Mouse (Mus musculus) intestine, embryonic 14.5 days (tissue): ENCODE measurements around the gene Grifin. TPM values are rescaled to one million over a fixed set of nuclear protein-coding genes. Genes with fewer than 3 reads are reported as not detected.

Experiments used
- ATAC-seq: fragments of 200-750 bp; cut with Nextera tagmentation; replicated peaks from 2 replicates; pipeline ENCODE4 v1.8.0; 2017; ENCODE audit warnings: low read depth, moderate number of reproducible peaks, moderate TSS enrichment, moderate library complexity; ENCODE audit not compliant: low FRiP score, low TSS enrichment
- DNase-seq: peaks from one replicate; pipeline ENCODE4 v3.0.0-alpha.2; 2018; ENCODE audit warnings: low spot score
- H3K27ac ChIP-seq: fragments of 300-500 bp; sonication (generic); 2 replicates; pipeline ENCODE4 v1.5.1; 2014; ENCODE audit warnings: low read depth, mild to moderate bottlenecking, control low read depth
- H3K27me3 ChIP-seq: fragments of 300-500 bp; sonication (generic); replicated peaks from 2 replicates; pipeline ENCODE4 v1.6.1; 2014; ENCODE audit warnings: low read length, control low read depth; ENCODE audit not compliant: control insufficient read depth, insufficient read depth
- H3K36me3 ChIP-seq: fragments of 300-500 bp; sonication (generic); 2 replicates; pipeline ENCODE4 v1.6.1; 2014; ENCODE audit warnings: low read length, control low read depth; ENCODE audit not compliant: control insufficient read depth, insufficient read depth
- H3K4me1 ChIP-seq: fragments of 300-500 bp; sonication (generic); replicated peaks from 2 replicates; pipeline ENCODE4 v1.6.1; 2014; ENCODE audit warnings: low read length, control low read depth, mixed read lengths; ENCODE audit not compliant: control insufficient read depth, insufficient read depth
- H3K4me2 ChIP-seq: fragments of 300-500 bp; sonication (generic); 2 replicates; pipeline ENCODE4 v1.6.1; 2014; ENCODE audit warnings: low read length
- H3K4me3 ChIP-seq: fragments of 300-500 bp; sonication (generic); 2 replicates; pipeline ENCODE4 v1.5.1; 2014; ENCODE audit warnings: low read depth, low read length, control low read depth, mixed read lengths
- H3K9ac ChIP-seq: fragments of 300-500 bp; sonication (generic); 2 replicates; pipeline ENCODE4 v1.6.1; 2014; ENCODE audit warnings: mild to moderate bottlenecking, low read length
- H3K9me3 ChIP-seq: fragments of 300-500 bp; sonication (generic); 2 replicates; pipeline ENCODE4 v1.6.1; 2016; ENCODE audit warnings: low read length, control low read depth; ENCODE audit not compliant: control insufficient read depth
- WGBS: fragments of 180-500 bp; shearing (Covaris S2); extraction: QIAGEN DNeasy Blood & Tissue Kit; methylation state at CpG from one replicate; pipeline ENCODE4 v1.1.7; 2014; 5-methylcytosine and 5-hydroxymethylcytosine counted together
- polyA plus RNA-seq: library from polyadenylated mRNA; unstranded; fragments of >200 nt; fragmentation: Nextera tagmentation; extraction: Ambion mirVana; gene quantifications from 2 replicates; pipeline ENCODE4 v1.2.1, GENCODE M21; 2014

Gene Grifin
- polyA plus RNA-seq, 1 experiment from 2014 or later, result not detected

GRCm38 (mm10) chr5:140517921-140518230 is 47.0 kb downstream of the Grifin start:
- Histone ChIP-seq H3K27ac (no peak overlapping the region), H3K36me3 (no peaks in the 10 kb centered on the region), H3K9ac (no peak overlapping the region), H3K9me3 (no peaks in the 10 kb centered on the region), H3K27me3 (no peaks in the 10 kb centered on the region), H3K4me2 (no peak overlapping the region), H3K4me1 (peaks cover 16% of the 10 kb centered on the region), H3K4me3 (no peak overlapping the region)
- no peak for ATAC-seq
- 61% methylated on average over 4 of the region's 4 CpGs for WGBS
- DNase-seq, result no peak

DNA sequence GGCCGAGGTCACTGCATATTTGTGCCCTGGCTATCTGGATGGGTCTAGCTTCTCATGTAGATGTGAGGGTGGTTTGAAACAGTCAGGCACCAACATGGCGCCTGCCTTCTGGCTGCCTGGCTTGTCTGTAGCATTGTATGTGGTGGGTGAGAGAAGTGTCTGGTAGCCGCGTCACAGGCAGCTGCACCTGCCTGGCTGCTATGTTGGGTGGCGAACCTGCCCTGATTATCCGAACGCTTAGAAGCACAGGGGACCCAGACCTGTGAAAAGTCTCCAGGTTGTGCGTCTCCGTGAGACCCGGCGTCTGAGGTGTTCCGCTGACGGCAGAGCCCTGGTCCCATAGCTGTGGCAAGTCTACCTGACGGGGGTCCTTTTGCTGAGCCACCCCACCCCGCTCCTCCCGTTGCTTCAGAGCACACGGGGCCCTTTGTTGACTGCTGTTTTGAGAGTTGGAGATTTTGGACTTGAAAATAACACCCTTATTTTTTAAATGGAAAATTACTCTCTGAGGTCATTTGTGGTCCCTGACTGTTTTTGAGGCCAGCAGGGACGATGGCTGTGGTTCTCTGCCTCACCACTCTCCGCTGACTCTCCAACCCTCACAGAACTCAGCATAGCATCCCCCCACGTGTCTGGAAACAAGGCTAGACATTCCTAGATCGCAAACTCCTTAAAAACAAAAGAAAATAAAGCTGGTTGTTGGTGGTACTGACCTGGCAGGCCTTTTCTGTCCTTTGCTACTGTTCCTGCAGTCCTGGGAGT is 47.5 kb downstream of the Grifin start:
- Histone ChIP-seq H3K9ac (no peak overlapping the region), H3K4me2 (no peak overlapping the region), H3K27ac (no peak overlapping the region), H3K4me3 (no peak overlapping the region), H3K36me3 (no peaks in the 10 kb centered on the region), H3K27me3 (no peaks in the 10 kb centered on the region), H3K4me1 (peaks cover 16% of the 10 kb centered on the region), H3K9me3 (no peaks in the 10 kb centered on the region)
- no peak for DNase-seq
- 92% methylated on average over 21 of the region's 21 CpGs for WGBS
- no peak for ATAC-seq

DNA sequence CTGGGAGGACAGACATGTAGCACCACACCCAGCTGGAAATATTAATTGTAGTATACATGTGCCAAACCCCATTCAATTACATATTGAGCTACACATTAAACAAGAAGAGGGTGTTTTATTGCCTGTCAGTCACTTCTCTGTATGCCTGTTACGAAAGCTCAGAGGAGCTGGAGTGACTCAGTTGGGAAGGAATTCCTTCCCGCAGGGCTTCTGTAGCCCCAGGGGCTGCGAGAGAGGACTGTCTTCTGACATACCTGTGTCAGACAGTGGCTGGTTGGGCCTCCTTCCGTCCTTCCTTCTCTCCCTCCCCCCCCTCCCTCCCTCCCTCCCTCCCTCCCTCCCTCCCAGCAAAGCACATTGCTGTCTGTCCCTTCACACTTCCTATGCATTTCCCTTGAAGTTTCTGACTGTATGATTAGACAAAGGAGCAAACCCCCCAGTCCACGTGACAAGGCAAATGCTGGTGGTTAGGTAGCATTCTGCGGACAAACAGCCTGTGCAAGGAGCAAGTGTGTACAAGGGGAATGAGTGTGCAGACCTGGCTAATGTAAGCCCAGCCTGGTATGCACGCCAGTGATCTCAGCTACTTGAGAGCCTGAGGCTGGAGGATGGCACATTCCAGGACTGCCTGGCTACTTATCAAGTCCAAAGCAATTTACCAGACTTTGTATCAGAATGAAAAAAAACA is 49.9 kb downstream of the Grifin start:
- ATAC-seq (peak; percentile 82), DNase-seq (no peak)
- Histone ChIP-seq H3K4me1 (peaks cover 19% of the 10 kb centered on the region), H3K4me2 (no peak overlapping the region), H3K4me3 (no peak overlapping the region), H3K27ac (peak overlapping the region; percentile 65; the same call in 1 of the 2 replicates), H3K9ac (0 out of 2 replicates have a peak overlapping the region, but pooled peaks have one; percentile 22), H3K9me3 (no peaks in the 10 kb centered on the region), H3K36me3 (no peaks in the 10 kb centered on the region), H3K27me3 (no peaks in the 10 kb centered on the region)
- 15% methylated on average over 7 of the region's 7 CpGs for WGBS

DNA sequence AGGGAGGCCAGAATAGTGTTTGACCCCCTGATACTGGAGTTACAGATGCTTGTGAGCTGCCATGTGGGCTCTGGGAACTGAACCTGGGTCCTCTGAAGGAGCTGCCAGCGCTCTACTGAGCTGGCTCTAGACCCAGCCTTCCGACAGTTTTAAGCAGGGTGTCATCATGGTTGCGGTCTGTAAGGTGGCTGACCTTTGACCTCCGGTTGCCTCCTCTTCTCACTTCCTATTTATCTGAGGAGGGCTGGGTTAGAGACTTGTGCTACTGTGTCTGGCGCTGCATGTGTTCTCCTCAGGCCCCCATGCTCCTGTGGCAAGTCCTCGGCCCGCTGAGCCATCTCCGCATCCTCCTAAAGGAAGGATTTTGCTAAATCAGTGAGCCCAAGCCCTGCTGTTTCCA is 51.0 kb downstream of the Grifin start:
- Histone ChIP-seq H3K9me3 (no peaks in the 10 kb centered on the region), H3K27ac (no peak overlapping the region), H3K27me3 (no peaks in the 10 kb centered on the region), H3K9ac (no peak overlapping the region), H3K4me3 (no peak overlapping the region), H3K36me3 (no peaks in the 10 kb centered on the region), H3K4me1 (peaks cover 22% of the 10 kb centered on the region), H3K4me2 (no peak overlapping the region)
- DNase-seq (no peak), ATAC-seq (no peak)
- 69% methylated on average over 8 of the region's 8 CpGs for WGBS

Other genes starting within 250 kb of the Grifin start
- 41.8 and 42.3 TPM in 2 replicates for gene Mad1l1, start 243.5 kb downstream of the Grifin start, polyA plus RNA-seq
- 43.5 and 49.6 TPM in 2 replicates for gene Nudt1, start 243.4 kb downstream of the Grifin start, polyA plus RNA-seq
- gene Mrm2, start 233.2 kb downstream of the Grifin start, polyA plus RNA-seq, result 19.5 and 20.9 TPM in 2 replicates
- gene Snx8, start 175.8 kb downstream of the Grifin start, polyA plus RNA-seq, result 7.7 and 9.3 TPM in 2 replicates
- 155 and 162 TPM in 2 replicates for gene Eif3b, start 145.7 kb downstream of the Grifin start, polyA plus RNA-seq
- not detected in 2 replicates for gene Gm4869, start 119.4 kb downstream of the Grifin start, polyA plus RNA-seq
- gene Chst12, start 59.5 kb downstream of the Grifin start, polyA plus RNA-seq, result 20.7 TPM in 2 replicates
- 12.6 and 15.4 TPM in 2 replicates for gene Lfng, start 42.2 kb upstream of the Grifin start, polyA plus RNA-seq
- gene Ttyh3, start 84.0 kb upstream of the Grifin start, polyA plus RNA-seq, result 39.5 and 44.8 TPM in 2 replicates
- gene Iqce, start 137.3 kb upstream of the Grifin start, polyA plus RNA-seq, result 23.6 and 24.1 TPM in 2 replicates
- 15.9 and 16.5 TPM in 2 replicates for gene Brat1, start 139.9 kb upstream of the Grifin start, polyA plus RNA-seq
- 1.2 and 1.3 TPM in 2 replicates for gene Amz1, start 159.1 kb upstream of the Grifin start, polyA plus RNA-seq